Mouse (Mus musculus) left cerebral cortex, adult 2 months (tissue): ENCODE results near the gene Slc6a11. TPM values are rescaled to one million over a fixed set of nuclear protein-coding genes. Genes with fewer than 3 reads are reported as not detected.

Source experiments
- DNase-seq, 2 experiments: peaks; one replicate each; pipeline ENCODE4 v3.0.0; 2021 to 2022; ENCODE audit warnings: low spot score in 2 of 2, mixed read lengths in 1 of 2; ENCODE audit errors: extremely low spot score in 1 of 2
- H3K27ac ChIP-seq: fragments of 200-600 bp; 2 replicates; pipeline ENCODE4 v1.8.1; 2022
- H3K4me3 ChIP-seq: fragments of 200-600 bp; 2 replicates; pipeline ENCODE4 v1.8.1; 2022
- CTCF ChIP-seq: fragments of 200-600 bp; IDR thresholded peaks from 2 replicates; pipeline ENCODE4 v1.8.1; 2022; ENCODE audit warnings: antibody characterized with exemption, mild to moderate bottlenecking, moderate library complexity
- intact Hi-C: fragments of 180-260 bp; cut with DNase I; formaldehyde crosslinking; loops from one replicate; pipeline ENCODE4 v1.15.1; 2025
- long read RNA-seq, 2 experiments: library from polyadenylated mRNA; stranded (forward); transcript quantifications; one replicate each; pipeline ENCODE4 v2.0.0; 2021; ENCODE audit warnings: borderline mapping rate in 2 of 2
- total RNA-seq, 2 experiments: library from RNA; stranded (reverse); gene quantifications; 2 replicates each; pipeline ENCODE4 v1.2.3; 2021

Slc6a11 gene
- 10 to 100 TPM; 75.3 to 84.5 TPM for total RNA-seq
- long read RNA-seq, experiment 1, full-length matches to known transcripts, result 37 of 51 reads
- long read RNA-seq, experiment 1, partial matches to known transcripts, result 11 of 51 reads
- long read RNA-seq, experiment 1, other reads (novel, unspliced or antisense), result 3 of 51 reads
- long read RNA-seq, experiment 2, full-length matches to known transcripts, result 46 of 55 reads
- long read RNA-seq, experiment 2, partial matches to known transcripts, result 9 of 55 reads
- long read RNA-seq, experiment 2, other reads (novel, unspliced or antisense), result 0 of 55 reads

GRCm38 (mm10) chr6:114131122-114131872, at the start of gene Slc6a11:
Slc6a11 (plus strand) TSS chr6:114131241.
- TF ChIP-seq CTCF, result no peak
- intact Hi-C loops, result no loop called here
- peak within 1 kb of the TSS; percentile 63 for H3K4me3 ChIP-seq
- DNase-seq, result peak; percentile 41 to 51
- peak within 1 kb of the TSS; percentile 67 for H3K27ac ChIP-seq

- no peak for TF ChIP-seq CTCF
- no peak for DNase-seq
- H3K27ac ChIP-seq, result no peak overlapping the region
- intact Hi-C loops, result no loop called here
- no peak overlapping the region for H3K4me3 ChIP-seq
Observed at GRCm38 (mm10) chr6:114087106-114087505, 43.9 kb upstream of the Slc6a11 start.

- peak; percentile 87 for TF ChIP-seq CTCF
- Histone ChIP-seq H3K27ac (no peak overlapping the region), H3K4me3 (no peak overlapping the region)
- intact Hi-C loops, result loop anchor here (1.0 to 5.0 kb wide), 5 partner anchors 107 to 608 kb away; no protein-coding TSS in a partner anchor
- DNase-seq, result peak; percentile 67 to 77
Observed at GRCm38 (mm10) chr6:114089626-114090025, 41.4 kb upstream of the Slc6a11 start.

GRCm38 (mm10) chr6:114092216-114092615, 38.8 kb upstream of the Slc6a11 start:
- TF ChIP-seq CTCF, result no peak
- Histone ChIP-seq H3K27ac (no peak overlapping the region), H3K4me3 (no peak overlapping the region)
- DNase-seq, result no peak
- intact Hi-C loops, result loop anchor here (5.0 kb wide), 2 partner anchors 370 to 605 kb away; no protein-coding TSS in a partner anchor

- intact Hi-C loops, result loop anchor here (5.0 kb wide), 2 partner anchors 368 to 603 kb away; no protein-coding TSS in a partner anchor
- Histone ChIP-seq H3K4me3 (no peak overlapping the region), H3K27ac (peak overlapping the region; percentile 53; the same call in 1 of the 2 replicates)
- no peak for TF ChIP-seq CTCF
- peak; percentile 41 to 64 for DNase-seq
Observed at GRCm38 (mm10) chr6:114094251-114094650, 36.8 kb upstream of the Slc6a11 start.

GRCm38 (mm10) chr6:114096574-114096973, 34.5 kb upstream of the Slc6a11 start:
- intact Hi-C loops, result no loop called here
- Histone ChIP-seq H3K4me3 (no peak overlapping the region), H3K27ac (no peak overlapping the region)
- peak; percentile 17 for TF ChIP-seq CTCF
- no peak for DNase-seq

GRCm38 (mm10) chr6:114101923-114102322, 29.1 kb upstream of the Slc6a11 start:
- TF ChIP-seq CTCF, result no peak
- H3K4me3 ChIP-seq, result no peak overlapping the region
- no peak overlapping the region for H3K27ac ChIP-seq
- DNase-seq, result no peak
- intact Hi-C loops, result no loop called here

- DNase-seq, result no peak
- intact Hi-C loops, result no loop called here
- Histone ChIP-seq H3K27ac (no peak overlapping the region), H3K4me3 (no peak overlapping the region)
- no peak for TF ChIP-seq CTCF
Observed at GRCm38 (mm10) chr6:114119507-114119906, 11.5 kb upstream of the Slc6a11 start.

- Histone ChIP-seq H3K4me3 (no peak overlapping the region), H3K27ac (no peak overlapping the region)
- TF ChIP-seq CTCF, result no peak
- no peak for DNase-seq
- intact Hi-C loops, result no loop called here
Observed at GRCm38 (mm10) chr6:114125530-114125929, 5.5 kb upstream of the Slc6a11 start.

GRCm38 (mm10) chr6:114132472-114132871, 1.4 kb downstream of the Slc6a11 start:
- DNase-seq, result no peak
- intact Hi-C loops, result no loop called here
- H3K4me3 ChIP-seq, result no peak overlapping the region; the same call in 1 of the 2 replicates
- TF ChIP-seq CTCF, result no peak
- H3K27ac ChIP-seq, result no peak overlapping the region

GRCm38 (mm10) chr6:114132916-114133315, 1.9 kb downstream of the Slc6a11 start:
- intact Hi-C loops, result no loop called here
- no peak for DNase-seq
- H3K4me3 ChIP-seq, result peak overlapping the region; percentile 14; the same call in 1 of the 2 replicates
- TF ChIP-seq CTCF, result no peak
- no peak overlapping the region for H3K27ac ChIP-seq

GRCm38 (mm10) chr6:114138970-114139369, 7.9 kb downstream of the Slc6a11 start:
- intact Hi-C loops, result no loop called here
- Histone ChIP-seq H3K4me3 (no peak overlapping the region), H3K27ac (no peak overlapping the region)
- no peak for DNase-seq
- TF ChIP-seq CTCF, result no peak
